Mouse (Mus musculus) limb, embryonic 11.5 days (tissue): ENCODE measurements around the gene Adh5. TPM values are rescaled to one million over a fixed set of nuclear protein-coding genes. Genes with fewer than 3 reads are reported as not detected.

Experiments used
- ATAC-seq: fragments of 200-750 bp; cut with Nextera tagmentation; 2 replicates; pipeline ENCODE4 v1.8.0; 2017; ENCODE audit warnings: low read depth; ENCODE audit not compliant: insufficient number of reproducible peaks, low FRiP score, low TSS enrichment
- DNase-seq: peaks from one replicate; pipeline ENCODE4 v3.0.0-alpha.2; 2015; ENCODE audit warnings: low spot score
- H3K27ac ChIP-seq: fragments of 300-500 bp; sonication (generic); replicated peaks from 2 replicates; pipeline ENCODE4 v1.5.1; 2014; ENCODE audit warnings: low read depth, mild to moderate bottlenecking, low read length
- H3K27me3 ChIP-seq: fragments of 300-500 bp; sonication (generic); 2 replicates; pipeline ENCODE4 v1.6.1; 2014; ENCODE audit warnings: mild to moderate bottlenecking, low read length, mixed read lengths; ENCODE audit not compliant: control insufficient read depth, insufficient read depth
- H3K36me3 ChIP-seq: fragments of 300-500 bp; sonication (generic); 2 replicates; pipeline ENCODE4 v1.6.1; 2014; ENCODE audit warnings: mild to moderate bottlenecking, low read length, moderate library complexity, mixed read lengths; ENCODE audit not compliant: control insufficient read depth, insufficient read depth
- H3K4me1 ChIP-seq: fragments of 300-500 bp; sonication (generic); 2 replicates; pipeline ENCODE4 v1.6.1; 2014; ENCODE audit warnings: low read length, mixed read lengths; ENCODE audit not compliant: control insufficient read depth, insufficient read depth
- H3K4me2 ChIP-seq: fragments of 300-500 bp; sonication (generic); 2 replicates; pipeline ENCODE4 v1.6.1; 2014; ENCODE audit warnings: low read depth, mild to moderate bottlenecking, moderate library complexity; ENCODE audit not compliant: severe bottlenecking
- H3K4me3 ChIP-seq: fragments of 300-500 bp; sonication (generic); 2 replicates; pipeline ENCODE4 v1.5.1; 2014; ENCODE audit warnings: low read depth, low read length
- H3K9ac ChIP-seq: fragments of 300-500 bp; sonication (generic); 2 replicates; pipeline ENCODE4 v1.6.1; 2014; ENCODE audit warnings: mild to moderate bottlenecking, low read length
- H3K9me3 ChIP-seq: fragments of 300-500 bp; sonication (generic); 2 replicates; pipeline ENCODE4 v1.6.1; 2016; ENCODE audit warnings: low read length; ENCODE audit not compliant: control insufficient read depth
- WGBS: fragments of 180-500 bp; shearing (Covaris S2); extraction: QIAGEN DNeasy Blood & Tissue Kit; methylation state at CpG from one replicate; pipeline ENCODE4 v1.1.7; 2014; 5-methylcytosine and 5-hydroxymethylcytosine counted together
- polyA plus RNA-seq: library from polyadenylated mRNA; unstranded; fragments of >200 nt; fragmentation: Nextera tagmentation; extraction: Ambion mirVana; gene quantifications from 2 replicates; pipeline ENCODE4 v1.2.1, GENCODE M21; 2014

Adh5 gene
- polyA plus RNA-seq, 1 experiment from 2014 or later = 243 TPM

GRCm38 (mm10) chr3:138489327-138490033 is 46.6 kb downstream of the Adh5 start, which contains the start of gene Metap1:
Metap1 (minus strand) TSS chr3:138489515.
- H3K36me3 ChIP-seq = peaks cover 10% of the 10 kb centered on the region; the same call in 1 of the 2 replicates
- under 1% methylated on average over 39 of the region's 65 CpGs for WGBS
- 0 out of 2 replicates have a peak within 1 kb of the TSS, but pooled peaks have one; percentile 47 for H3K27ac ChIP-seq
- H3K27me3 ChIP-seq = no peaks in the 10 kb centered on the region
- H3K9ac ChIP-seq = peak within 1 kb of the TSS; percentile 77
- H3K4me1 ChIP-seq = no peaks in the 10 kb centered on the region
- DNase-seq = peak; percentile 98
- H3K4me2 ChIP-seq = peak within 1 kb of the TSS; percentile 81
- ATAC-seq = peak; percentile 98
- no peaks in the 10 kb centered on the region for H3K9me3 ChIP-seq
- H3K4me3 ChIP-seq = peak within 1 kb of the TSS; percentile 84

GRCm38 (mm10) chr3:138490034-138490337 is 47.1 kb downstream of the Adh5 start:
- Histone ChIP-seq H3K9ac (peak overlapping the region; percentile 49), H3K27ac (no peak overlapping the region), H3K4me1 (no peaks in the 10 kb centered on the region), H3K27me3 (no peaks in the 10 kb centered on the region), H3K36me3 (peaks cover 6% of the 10 kb centered on the region; the same call in 1 of the 2 replicates), H3K4me2 (peak overlapping the region; percentile 54), H3K9me3 (no peaks in the 10 kb centered on the region), H3K4me3 (peak overlapping the region; percentile 84)
- 26% methylated on average over 6 of the region's 6 CpGs for WGBS
- no peak for ATAC-seq
- no peak for DNase-seq

GRCm38 (mm10) chr3:138493668-138494067 is 50.8 kb downstream of the Adh5 start:
- Histone ChIP-seq H3K27me3 (no peaks in the 10 kb centered on the region), H3K9ac (no peak overlapping the region), H3K36me3 (no peaks in the 10 kb centered on the region), H3K4me1 (no peaks in the 10 kb centered on the region), H3K4me2 (no peak overlapping the region), H3K4me3 (no peak overlapping the region), H3K9me3 (no peaks in the 10 kb centered on the region), H3K27ac (no peak overlapping the region)
- no peak for ATAC-seq
- WGBS = 83% methylated on average over 3 of the region's 3 CpGs
- no peak for DNase-seq

- Histone ChIP-seq H3K4me1 (no peaks in the 10 kb centered on the region), H3K9me3 (no peaks in the 10 kb centered on the region), H3K4me3 (no peak overlapping the region), H3K27me3 (no peaks in the 10 kb centered on the region), H3K27ac (no peak overlapping the region), H3K4me2 (no peak overlapping the region), H3K36me3 (no peaks in the 10 kb centered on the region), H3K9ac (no peak overlapping the region)
- 42% methylated on average over 1 of the region's 1 CpGs for WGBS
- ATAC-seq = no peak
- DNase-seq = no peak
Measured at GRCm38 (mm10) chr3:138494565-138494964, 51.7 kb downstream of the Adh5 start.

GRCm38 (mm10) chr3:138495166-138496145 is 52.6 kb downstream of the Adh5 start:
- Histone ChIP-seq H3K4me2 (no peak overlapping the region), H3K9me3 (no peaks in the 10 kb centered on the region), H3K4me3 (no peak overlapping the region), H3K4me1 (no peaks in the 10 kb centered on the region), H3K36me3 (no peaks in the 10 kb centered on the region), H3K9ac (no peak overlapping the region), H3K27me3 (no peaks in the 10 kb centered on the region), H3K27ac (no peak overlapping the region)
- WGBS = 83% methylated on average over 11 of the region's 11 CpGs
- ATAC-seq (no peak), DNase-seq (no peak)

- Histone ChIP-seq H3K9ac (no peak overlapping the region), H3K9me3 (no peaks in the 10 kb centered on the region), H3K4me3 (no peak overlapping the region), H3K27ac (no peak overlapping the region), H3K27me3 (no peaks in the 10 kb centered on the region), H3K4me2 (no peak overlapping the region), H3K36me3 (no peaks in the 10 kb centered on the region), H3K4me1 (no peaks in the 10 kb centered on the region)
- ATAC-seq = no peak
- WGBS = 67% methylated on average over 4 of the region's 4 CpGs
- DNase-seq = no peak
Measured at GRCm38 (mm10) chr3:138498731-138499130, 55.8 kb downstream of the Adh5 start.

GRCm38 (mm10) chr3:138499854-138500740 is 57.2 kb downstream of the Adh5 start:
- Histone ChIP-seq H3K9ac (no peak overlapping the region), H3K27me3 (no peaks in the 10 kb centered on the region), H3K4me3 (no peak overlapping the region), H3K36me3 (no peaks in the 10 kb centered on the region), H3K9me3 (no peaks in the 10 kb centered on the region), H3K27ac (no peak overlapping the region), H3K4me2 (no peak overlapping the region), H3K4me1 (no peaks in the 10 kb centered on the region)
- WGBS = 68% methylated on average over 15 of the region's 15 CpGs
- ATAC-seq (no peak), DNase-seq (no peak)

- Histone ChIP-seq H3K4me3 (no peak overlapping the region), H3K4me2 (no peak overlapping the region), H3K36me3 (no peaks in the 10 kb centered on the region), H3K9ac (no peak overlapping the region), H3K9me3 (no peaks in the 10 kb centered on the region), H3K27ac (no peak overlapping the region), H3K27me3 (no peaks in the 10 kb centered on the region), H3K4me1 (no peaks in the 10 kb centered on the region)
- DNase-seq (no peak), ATAC-seq (no peak)
- WGBS = 85% methylated on average over 11 of the region's 11 CpGs
Measured at GRCm38 (mm10) chr3:138503754-138504153, 60.9 kb downstream of the Adh5 start.
